Mouse (Mus musculus) duodenum, adult 2 months (tissue): ENCODE measurements around the gene Nppb. TPM values are rescaled to one million over a fixed set of nuclear protein-coding genes. Genes with fewer than 3 reads are reported as not detected.

Experiments
- polyA plus RNA-seq: library from polyadenylated mRNA; depleted of rRNA; stranded (reverse); fragments of >200 nt; gene quantifications from 2 replicates; pipeline ENCODE4 v1.2.3, GENCODE M21; 2012; ENCODE audit warnings: low replicate concordance; rRNA removed

Nppb gene
- not detected in 2 replicates for polyA plus RNA-seq

DNA sequence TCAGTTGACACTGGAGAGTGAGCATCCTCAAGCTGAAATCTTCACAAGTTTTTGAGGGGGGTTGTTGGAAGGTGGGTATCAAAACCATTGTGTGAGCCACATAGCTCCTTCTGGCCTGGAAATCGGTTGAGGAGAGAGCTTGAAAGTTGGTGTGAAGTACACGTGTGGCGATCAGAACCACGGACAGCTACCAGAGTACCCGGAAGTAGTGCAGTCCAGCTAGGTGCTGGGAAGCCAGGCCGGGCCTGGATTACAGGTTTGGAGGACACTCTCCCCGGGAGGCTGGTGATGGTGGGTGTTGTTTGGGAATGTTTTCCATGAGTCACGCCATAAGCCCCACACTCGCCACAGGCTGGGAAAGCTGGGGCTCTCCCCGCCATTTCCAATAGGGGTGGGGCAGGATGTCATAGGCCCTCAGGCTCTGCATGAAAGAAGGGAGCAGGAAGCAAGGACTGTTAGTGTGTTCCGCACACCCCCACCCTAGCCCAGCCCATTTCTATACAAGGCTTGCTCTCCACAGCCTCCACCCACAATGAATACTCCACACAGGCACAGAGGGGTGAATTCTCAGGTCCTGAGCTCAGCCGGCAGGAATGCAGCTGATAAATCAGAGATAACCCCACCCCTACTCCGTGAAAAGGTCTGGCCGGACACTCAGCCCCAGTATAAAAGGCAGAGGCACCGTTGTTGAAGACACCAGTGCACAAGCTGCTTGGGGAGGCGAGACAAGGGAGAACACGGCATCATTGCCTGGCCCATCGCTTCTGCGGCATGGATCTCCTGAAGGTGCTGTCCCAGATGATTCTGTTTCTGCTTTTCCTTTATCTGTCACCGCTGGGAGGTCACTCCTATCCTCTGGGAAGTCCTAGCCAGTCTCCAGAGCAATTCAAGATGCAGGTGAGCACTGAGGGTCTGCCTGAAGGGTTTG is at the start of gene Nppb:
Nppb (plus strand) TSS at position 584 of the 928 bp plus-strand sequence.

GRCm38 (mm10) chr4:147936331-147936954 is 49.1 kb upstream of the Nppb start, which contains the start of gene Plod1:
Gene Plod1, minus strand, starts transcription at chr4:147936767.

DNA sequence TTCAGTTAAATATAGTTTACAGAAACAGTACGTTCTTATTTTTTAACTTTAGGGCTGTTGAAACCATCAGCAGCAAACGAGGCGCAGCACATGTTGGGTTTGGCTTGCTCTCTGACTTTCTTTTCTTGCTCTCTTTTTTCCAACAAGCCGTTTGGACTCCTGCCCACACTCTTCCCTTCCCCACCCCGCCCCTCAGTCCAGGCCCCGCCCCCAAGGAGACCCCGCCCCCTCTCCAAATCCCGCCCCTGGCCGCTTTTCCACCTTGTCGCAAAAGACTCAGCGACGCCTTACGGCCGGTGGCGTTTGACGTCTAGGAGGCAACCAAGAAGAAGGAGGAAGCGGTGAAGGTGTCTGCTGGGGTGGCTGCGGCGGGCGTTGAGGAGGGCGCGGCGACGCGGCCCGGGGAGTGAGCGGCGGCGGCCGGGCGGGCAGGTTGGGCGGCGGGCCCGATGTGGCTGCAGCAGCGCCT is 45.0 kb upstream of the Nppb start, which contains the start of gene 2510039O18Rik:
2510039O18Rik (plus strand) TSS at position 320 of the 469 bp plus-strand sequence.

DNA sequence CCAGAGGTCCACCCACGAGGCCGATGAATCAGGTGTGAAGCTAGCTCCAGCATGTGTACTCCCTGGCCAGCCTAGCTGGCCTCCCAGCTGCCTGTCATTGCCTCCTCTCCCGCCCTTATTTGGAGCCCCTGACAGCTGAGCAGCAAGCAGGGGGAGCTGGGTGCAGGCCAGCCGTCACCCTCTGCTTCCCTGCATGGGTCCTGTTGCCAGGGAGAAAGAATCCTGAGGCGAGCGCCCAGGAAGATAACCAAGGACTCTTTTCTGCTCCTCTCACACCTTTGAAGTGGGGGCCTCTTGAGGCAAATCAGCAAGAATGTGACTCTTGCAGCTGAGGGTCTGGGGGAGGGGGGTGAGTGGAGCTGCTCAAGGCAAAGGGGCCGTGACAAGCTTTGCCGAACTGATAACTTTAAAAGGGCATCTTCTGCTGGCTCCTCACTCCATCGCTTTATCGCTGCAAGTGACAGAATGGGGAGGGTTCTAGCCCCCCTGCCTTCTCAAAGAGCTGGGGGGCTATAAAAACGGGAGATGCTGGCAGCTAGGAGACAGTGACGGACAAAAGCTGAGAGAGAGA is 14.7 kb downstream of the Nppb start, which contains the start of gene Nppa:
Nppa (plus strand) TSS at position 521 of the 571 bp plus-strand sequence.

Other genes with a start within 250 kb of the Nppb start
- 0.05 TPM in 1 of 2 replicates, not detected in the other for gene Zfp984, start 176.0 kb upstream of the Nppb start, polyA plus RNA-seq
- gene Zfp933, start 137.4 kb upstream of the Nppb start, polyA plus RNA-seq, result 0.06 and 0.15 TPM in 2 replicates
- 40.1 and 76.6 TPM in 2 replicates for gene Miip, start 117.0 kb upstream of the Nppb start, polyA plus RNA-seq
- gene Fv1, start 116.8 kb upstream of the Nppb start, polyA plus RNA-seq, result 0.12 and 0.21 TPM in 2 replicates
- 47.4 and 55.3 TPM in 2 replicates for gene Mfn2, start 81.1 kb upstream of the Nppb start, polyA plus RNA-seq
- gene Plod1, start 49.0 kb upstream of the Nppb start, polyA plus RNA-seq, result 12.4 and 13.9 TPM in 2 replicates
- gene 2510039O18Rik, start 44.9 kb upstream of the Nppb start, polyA plus RNA-seq, result 118 and 193 TPM in 2 replicates
- not detected in 2 replicates for gene Nppa, start 14.9 kb downstream of the Nppb start, polyA plus RNA-seq
- gene Clcn6, start 53.0 kb downstream of the Nppb start, polyA plus RNA-seq, result 2.5 TPM in 2 replicates
- 4.0 and 7.1 TPM in 2 replicates for gene Mthfr, start 53.3 kb downstream of the Nppb start, polyA plus RNA-seq
- gene Agtrap, start 102.2 kb downstream of the Nppb start, polyA plus RNA-seq, result 17.5 and 26.5 TPM in 2 replicates
- 12.9 and 14.4 TPM in 2 replicates for gene Mad2l2, start 144.6 kb downstream of the Nppb start, polyA plus RNA-seq
- gene Draxin, start 144.9 kb downstream of the Nppb start, polyA plus RNA-seq, result 0.08 TPM in 1 of 2 replicates, not detected in the other
- 32.2 and 64.6 TPM in 2 replicates for gene Fbxo6, start 166.4 kb downstream of the Nppb start, polyA plus RNA-seq
- 10.8 and 13.5 TPM in 2 replicates for gene Fbxo44, start 174.7 kb downstream of the Nppb start, polyA plus RNA-seq
- gene Fbxo2, start 174.8 kb downstream of the Nppb start, polyA plus RNA-seq, result 0.19 and 0.60 TPM in 2 replicates